Mouse (Mus musculus) telencephalon, adult 2 months (tissue): ENCODE results near the gene Efl1.
"Not testable (repeated sequence)": the region's sequence is repeated elsewhere in the genome, so short reads cannot be mapped to it uniquely, and the experiment has no call there.

Experiments used
- DNase-seq: peaks from one replicate; pipeline ENCODE4 v3.0.0-alpha.2; 2011; ENCODE audit warnings: low read depth, low spot score

The Efl1 gene

DNA sequence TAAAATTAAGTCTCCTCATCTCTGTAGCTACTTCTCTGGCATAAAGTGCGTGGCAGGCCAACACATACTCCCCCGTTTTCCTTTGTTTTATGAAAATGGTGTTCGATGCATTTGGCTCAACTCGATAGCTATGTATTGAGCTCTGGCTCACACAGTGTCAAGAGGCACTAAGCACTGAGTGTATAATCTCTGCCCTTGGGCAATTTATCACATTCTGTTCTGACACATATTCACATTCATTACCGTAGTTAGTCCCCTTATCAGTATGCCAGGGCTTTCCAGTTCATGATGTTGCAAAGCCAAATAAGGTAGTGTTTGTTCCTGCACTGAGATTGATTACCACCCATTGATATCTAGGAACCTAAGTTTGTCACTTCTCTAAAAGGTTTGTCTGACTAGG, 71.3 kb downstream of the Efl1 start:
- no peak for DNase-seq

DNA sequence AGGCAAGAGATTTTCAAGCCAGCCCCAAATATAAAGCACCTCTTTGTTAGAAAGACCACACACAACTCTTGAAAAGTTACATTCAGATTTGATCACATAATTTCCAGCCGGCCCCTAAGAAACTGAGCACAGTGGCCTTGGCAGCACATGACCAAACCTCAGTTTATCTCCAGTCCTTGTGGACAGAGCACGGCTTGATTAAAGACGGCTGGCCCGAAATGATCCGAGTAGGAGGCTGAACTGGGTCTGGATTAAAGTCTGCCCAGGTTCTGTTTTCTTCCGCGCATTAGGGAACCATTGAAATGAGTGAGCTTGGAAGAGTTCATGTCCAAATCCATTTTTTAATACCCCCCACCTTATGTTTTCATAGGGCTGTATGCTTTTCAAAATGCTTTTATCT, 72.1 kb downstream of the Efl1 start:
- DNase-seq: no peak

DNA sequence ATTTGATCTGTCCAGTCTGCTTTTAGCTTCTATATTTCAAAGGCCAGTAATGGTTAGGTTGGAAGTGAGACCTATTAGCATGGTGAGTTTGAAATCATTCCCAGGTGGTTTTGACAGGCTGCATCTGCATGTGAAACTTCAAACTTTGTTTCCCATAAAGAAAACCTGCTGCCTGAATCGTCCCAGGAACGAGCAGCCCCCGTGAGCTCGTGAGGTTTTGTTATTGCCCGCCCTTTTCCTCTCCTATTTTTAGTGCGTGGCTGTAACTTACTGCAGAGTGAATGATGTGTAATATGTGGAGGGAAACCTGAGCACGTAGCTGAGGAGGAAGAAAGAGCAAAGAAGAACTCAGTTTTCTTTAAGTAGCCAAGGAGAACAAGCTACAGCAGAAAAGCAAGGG, 72.5 kb downstream of the Efl1 start:
- DNase-seq: no peak

DNA sequence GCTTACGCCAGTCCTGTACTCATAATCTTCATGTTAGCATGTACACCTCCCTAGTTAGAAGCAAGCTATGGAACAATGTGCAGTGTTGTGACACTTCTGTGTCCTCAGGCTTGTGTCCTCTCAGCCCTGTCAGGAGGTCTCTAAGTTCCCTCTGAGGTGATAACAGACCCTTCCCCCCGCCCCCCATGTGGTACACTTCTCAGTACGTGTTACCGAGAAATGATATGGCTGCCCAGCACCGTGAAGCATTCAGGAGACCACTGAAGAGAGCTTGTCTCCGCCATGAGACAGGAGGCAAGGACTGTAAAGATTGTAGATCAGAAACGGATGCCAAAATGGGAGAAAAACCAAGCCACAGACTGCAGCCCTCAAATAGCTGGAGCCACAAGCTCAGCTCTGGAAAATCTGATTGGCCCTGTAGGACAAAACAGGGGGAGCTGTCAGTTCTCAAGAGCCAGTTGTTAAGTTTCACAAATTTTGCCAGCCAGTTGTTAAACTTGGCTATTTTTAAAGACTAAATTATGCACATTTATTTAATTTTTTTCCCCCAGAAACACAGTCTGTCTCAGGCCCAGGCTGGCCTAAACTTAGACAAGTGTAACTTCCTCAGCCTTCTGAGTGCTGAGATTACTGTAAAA, 74.2 kb downstream of the Efl1 start:
- DNase-seq: peak; percentile 47

DNA sequence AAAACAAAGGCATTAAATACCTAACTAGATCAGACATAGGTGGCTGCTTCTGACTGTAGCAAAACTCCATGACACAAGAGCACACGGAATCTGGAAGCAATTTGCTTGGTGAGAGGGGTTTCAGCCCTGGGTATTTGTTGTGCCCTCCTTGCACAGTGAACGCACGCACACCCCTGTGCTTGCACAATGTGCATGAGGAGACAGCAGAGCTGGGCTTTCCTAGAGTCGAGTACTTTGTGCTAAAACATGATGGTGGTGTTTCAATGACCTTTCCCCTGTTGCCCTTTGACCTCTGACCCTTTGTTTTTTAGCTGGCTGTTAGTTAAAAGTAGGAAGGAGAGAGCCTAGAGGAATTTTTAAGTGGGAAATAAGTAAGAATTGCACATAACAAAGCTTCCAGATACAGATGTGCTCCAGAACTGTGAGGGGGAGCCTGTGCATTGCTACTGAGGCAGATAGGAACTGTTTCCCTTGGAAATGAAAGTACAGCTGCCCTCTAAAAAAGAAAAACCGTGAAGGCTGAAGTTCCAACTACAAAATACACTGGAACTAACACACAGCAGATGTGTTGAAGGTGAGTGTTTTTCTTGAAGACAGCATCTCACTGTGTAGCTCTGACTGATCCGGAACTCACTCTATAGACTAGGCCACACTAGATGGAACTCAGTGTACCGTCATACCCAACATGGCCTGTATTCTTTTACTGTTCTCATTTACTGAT, 74.9 kb downstream of the Efl1 start:
- no peak for DNase-seq

DNA sequence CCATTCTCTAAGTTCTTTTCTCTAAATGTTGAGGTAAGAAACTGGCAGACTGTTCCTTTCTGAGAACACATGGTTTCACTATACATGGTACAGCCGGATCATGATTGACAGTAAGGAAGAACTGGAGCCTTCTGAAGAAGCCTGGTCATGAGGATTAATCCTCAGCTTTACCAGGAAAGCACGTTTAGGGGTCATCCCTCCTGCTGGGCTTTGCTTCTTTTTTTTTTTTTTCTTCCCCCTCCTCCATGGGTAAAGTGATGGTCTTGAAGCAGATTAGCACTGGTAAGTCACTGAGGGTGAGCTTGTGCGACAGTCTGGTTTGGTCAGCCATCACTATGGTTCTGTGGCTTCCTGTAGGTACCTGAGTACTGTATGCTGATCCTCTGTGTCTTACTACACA, 76.1 kb downstream of the Efl1 start:
- no peak for DNase-seq

DNA sequence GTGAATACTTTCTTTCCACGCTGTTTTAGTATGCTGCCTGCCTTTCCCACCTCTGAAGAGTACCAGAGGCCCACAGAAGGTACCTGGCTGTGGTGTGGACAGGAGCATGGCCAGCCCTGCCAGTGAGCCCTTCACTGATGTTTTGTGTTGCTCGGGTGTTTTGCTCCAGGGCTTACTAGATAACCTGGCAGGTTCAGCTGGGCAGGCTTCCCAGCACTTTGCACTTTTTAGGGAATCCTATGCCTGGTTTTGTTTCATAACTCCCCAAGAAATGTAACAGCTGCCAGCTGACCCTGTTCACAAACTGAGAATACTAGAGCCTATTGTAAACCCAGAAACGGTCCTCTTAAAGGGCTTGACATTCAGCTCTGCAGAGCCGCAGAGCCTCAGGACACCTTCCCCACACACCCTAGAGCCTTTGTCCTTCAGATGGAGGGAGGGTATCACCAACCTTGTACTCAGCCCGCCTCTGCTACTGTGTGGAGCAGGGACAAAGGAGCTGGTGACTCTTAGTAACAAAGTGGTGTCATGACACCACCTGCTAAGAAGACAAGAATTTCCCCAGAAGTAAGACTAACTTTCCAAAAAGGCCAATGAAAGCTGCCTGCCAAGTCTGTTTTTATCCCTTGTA, 76.7 kb downstream of the Efl1 start:
- no peak for DNase-seq

DNA sequence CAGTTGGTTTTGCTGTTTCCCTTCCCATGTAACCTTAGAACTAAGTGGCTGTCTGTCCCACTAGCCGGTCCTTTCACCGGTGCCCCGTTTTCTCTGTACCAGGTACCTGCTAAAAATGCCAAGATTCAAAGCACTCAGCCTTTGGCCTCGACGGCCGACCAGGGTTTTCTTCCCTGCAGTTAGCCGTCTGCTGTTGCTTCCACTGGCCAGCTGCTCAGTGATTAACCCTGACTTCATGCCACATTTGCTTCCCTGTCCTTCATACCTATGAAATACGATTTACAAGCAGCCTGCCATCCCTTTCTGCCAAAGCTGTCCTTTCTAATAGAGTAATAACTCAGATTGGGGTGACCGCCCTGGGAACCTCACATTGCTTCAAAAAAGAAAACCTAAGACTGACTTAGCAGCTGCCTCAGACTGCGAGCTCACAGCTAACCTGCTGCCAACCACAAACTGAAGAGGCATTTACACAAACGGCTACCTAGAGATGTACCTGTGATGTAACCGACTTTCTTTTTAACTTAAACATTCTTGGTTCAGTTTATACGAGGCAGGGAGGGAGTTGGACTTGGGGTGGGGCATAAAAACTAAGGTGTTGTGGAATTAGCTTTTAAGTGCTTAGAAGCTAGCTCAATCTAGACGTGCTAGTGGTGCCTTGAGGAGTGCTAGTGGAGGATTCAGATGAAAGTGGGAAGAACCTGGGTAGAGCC, 77.5 kb downstream of the Efl1 start:
- no peak for DNase-seq

DNA sequence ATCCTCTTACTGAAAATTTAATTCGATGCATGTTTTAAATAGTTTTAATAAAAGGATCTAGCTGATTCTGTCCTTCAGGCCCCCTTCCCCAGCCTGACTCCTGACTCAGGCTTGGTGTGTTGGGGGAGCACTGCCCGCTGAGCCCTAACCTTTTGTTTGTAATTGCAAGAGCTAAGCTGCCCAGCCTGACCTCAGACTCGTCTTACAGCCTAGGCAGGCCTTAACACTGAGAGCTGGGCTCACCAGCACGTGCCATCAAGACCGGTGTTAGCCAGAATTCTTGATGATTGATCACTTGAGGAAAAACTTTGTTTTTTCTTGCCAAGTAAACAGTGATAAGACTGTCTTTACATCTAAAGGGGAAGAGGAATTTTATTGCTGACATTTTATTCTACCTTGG, 78.7 kb downstream of the Efl1 start:
- no peak for DNase-seq

DNA sequence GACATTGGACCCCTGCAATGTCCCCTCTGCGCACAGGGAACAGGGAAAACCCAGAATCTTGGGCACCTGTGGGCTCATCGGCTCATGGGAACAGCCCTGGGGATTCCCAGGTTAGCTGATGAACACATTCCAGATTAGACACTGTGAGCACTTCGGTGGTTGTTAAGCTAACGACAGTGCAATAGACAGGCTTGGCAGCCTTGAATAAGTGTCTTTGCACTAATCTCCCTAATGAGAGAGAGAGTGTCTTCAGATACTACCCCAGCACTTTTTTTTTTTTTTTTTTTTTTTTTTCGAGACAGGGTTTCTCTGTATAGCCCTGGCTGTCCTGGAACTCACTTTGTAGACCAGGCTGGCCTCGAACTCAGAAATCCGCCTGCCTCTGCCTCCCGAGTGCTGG, 80.6 kb downstream of the Efl1 start:
- DNase-seq: not testable (repeated sequence)

DNA sequence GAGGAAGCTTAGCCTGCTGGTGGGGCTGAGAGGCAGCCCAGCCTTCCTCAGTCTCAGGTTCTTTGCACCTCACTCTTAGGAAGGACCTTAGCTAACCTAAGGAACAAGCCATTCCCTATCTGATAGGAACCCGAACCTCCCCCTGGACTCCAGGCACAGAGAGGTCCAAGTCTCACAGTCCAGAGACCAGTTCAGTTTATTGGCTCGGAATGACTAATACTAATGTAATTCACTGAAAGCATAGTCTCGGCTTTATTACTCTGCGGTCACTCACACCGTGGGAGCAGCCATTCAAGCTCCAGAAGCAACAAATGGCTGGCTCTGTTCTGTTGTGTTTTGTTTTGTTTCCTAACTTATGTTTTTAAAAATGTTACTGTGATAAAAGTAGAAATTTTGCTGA, 84.7 kb downstream of the Efl1 start:
- DNase-seq: no peak

DNA sequence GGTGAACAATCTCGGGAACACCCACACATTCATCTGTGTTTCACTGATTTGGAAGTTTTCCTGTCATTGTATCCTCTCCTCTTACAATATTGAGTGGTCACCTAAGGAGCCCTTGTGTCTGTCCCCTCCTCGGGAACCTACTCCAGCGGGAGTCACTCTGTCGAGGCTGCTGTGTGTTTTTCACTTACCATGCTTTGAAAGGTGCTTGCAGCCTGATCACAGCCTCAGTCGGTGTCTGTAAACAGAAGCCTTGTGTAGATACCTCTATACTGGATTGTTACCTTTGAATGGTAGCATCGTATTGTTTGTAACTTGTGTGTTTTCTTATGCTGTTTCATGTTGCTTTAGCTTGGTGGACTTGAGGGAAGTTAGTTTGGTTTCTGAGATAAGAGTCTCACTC, 85.6 kb downstream of the Efl1 start:
- DNase-seq: no peak

DNA sequence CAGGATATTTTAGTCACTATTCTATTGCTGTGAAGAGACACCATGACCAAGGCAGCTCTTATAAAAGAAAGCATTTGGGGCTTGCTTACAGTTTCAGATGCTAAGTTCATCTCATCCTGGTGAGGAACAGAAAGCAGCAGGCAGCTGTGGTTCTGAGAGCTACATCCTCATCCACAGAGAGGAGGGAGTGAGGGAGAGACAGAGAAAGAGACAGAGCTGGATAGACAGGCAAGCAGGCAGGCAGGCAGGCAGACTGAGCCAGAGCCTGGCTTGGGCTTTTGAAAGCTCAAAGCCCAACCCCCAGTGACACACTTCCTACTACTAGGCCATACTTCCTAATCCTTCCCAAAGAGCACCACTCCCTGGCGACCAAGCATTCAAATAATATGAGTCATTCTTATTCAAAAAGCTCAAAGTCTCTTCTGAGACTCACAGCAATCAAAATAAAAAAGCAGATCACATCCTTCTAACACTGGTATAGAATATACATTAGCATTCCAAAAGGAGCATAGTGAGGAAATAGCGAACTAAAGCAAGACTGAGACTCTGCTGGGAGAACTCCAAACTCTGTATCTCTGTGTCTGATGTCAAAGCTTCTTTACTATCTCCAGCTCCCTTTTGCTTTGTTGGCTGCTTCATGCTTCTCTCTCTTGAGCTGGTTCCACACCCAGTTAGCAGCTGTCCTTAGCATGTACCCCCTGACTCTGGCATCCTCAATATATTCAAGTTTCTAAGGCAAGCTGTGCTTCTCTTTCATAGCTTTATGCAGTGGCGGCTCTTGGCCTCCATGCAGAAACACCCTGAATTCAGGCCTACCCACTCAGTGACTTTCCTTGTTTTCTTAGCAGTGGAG, 86.6 kb downstream of the Efl1 start:
- peak; percentile 50 for DNase-seq

DNA sequence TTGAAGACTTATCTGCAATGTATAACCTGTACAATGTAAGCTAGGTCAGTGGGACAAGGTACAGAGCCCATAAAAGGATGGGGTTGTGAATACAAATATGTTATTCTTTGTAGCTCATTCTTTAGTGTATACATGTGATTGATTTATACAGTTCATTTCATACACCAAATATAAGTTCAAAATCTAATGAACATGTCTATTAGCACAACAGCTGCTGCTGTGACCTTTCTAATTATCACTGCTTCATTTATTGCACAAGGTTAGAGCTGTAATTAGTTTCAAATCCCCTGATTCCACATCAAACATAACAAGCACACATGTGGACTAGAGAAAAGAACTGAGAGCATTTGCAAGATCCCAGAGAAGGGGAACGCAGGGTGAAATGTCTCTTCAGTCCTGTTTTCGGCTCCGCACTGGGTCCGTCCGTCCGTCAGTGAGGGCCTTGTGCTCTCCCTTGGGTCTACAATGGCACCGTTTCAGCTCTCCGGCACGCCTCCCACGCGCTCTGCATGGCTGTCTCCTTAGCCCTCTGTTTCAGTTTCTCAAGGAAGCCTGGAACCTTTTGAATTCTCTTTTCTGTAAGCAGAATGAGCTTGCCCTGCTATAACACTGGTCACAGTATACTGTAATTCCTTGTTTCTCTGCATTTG, 94.8 kb downstream of the Efl1 start:
- DNase-seq: no peak

DNA sequence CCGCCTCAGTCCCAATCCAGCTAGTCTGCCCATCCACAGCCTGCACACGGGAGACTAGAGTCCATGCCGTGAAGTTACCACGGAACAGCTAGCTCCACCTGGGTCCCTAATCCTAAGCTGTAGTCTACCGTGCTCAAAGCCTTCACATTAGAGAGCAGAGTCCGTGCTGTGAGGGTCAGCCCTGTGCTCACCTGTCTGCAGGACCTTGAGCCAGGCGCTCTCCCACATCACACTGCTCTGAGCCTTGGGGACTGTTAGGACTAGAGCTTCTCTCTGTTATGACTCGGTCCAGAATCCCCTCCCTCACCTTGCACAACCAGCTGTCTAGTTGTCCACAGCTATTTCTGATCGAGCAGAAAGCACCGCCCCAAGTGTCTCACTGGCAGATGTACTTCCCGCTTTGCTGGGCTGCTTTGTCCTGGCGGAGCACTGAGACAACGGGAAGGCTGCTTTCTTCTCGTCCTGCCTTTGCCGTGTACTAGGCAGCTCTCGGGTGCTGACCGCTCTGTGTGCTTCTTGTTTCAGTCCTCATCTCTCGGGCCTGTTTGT, 95.8 kb downstream of the Efl1 start:
- DNase-seq: no peak

DNA sequence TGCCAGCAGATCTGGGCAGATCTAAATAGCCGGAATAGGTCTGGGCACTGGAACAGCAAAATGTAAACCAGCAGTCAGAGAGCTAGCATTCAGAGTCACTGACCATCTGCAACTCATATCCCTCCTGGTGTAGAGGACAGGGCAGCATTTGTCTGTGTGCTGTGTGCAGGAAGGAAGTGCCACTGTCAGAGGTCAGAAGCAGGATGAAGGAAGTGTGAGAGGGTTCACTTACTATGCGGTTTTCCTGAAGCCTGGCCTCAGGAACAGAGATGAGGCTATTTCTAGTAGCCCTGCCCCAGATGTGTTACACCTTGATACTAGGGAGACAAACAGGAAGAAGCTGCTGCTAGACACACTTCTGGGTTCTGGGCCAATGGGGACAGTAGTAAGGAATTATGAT, 100.4 kb downstream of the Efl1 start:
- DNase-seq: no peak

DNA sequence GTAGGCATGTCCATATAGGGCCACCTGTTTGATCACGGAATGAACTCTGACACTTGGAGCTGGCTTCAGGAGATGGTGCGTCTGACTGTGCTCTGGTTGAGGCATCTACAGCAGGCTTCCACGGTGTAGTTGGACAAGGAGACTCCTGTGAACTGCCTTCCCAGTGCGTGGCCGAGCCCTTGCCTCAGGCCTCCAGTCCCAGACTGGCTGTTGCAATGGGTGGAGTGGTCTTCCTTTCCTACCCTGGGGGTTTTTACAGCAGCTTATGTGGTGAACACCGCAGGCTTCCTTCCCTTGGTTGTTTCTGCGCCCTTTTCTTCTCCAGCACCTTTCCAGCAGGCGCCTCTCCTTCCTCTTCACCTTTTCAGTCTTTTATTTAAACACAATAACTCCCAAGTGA, 100.8 kb downstream of the Efl1 start:
- no peak for DNase-seq

DNA sequence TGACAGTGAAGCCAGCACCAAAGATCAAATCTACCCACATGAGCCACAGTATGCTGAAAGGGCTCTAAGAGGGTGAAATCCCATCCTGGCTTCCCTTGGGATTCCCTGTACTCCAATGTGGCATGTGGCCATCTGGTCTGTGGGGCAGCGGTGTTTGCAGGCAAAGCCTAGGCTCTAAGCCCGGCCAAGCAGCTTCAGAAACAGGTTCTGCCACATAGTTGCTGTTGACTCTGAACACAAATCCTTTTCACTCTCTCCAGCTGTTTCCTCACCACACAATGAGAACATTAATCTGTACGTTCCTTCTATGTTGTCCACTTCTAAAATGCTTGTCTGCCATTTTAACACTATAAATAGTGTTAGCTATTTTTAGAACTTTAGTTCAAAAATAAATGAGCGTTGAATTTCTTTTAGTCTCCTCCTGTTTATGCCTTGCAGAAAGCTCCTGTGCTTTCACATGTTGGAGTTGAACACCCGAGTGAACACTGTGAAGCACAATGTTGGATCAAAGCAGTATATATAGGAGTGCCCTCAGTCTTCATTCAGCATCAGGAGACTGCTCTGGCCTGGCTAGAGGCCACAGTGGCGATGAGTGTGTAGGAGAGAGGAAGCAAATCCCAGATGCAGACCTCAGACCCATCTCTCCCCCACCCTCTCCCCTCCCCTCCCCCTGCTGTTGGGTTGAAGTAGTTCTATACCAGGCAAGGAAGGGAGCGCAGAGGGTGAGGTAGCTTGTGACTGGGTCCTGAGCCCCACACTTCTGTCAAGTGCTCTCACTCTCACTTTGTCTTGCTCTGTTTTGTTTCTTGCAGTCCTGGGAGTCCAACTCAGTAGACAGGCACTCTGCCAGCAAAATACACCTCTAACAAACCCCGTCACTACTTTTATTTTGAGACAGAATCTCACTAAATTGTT, 104.0 kb downstream of the Efl1 start:
- no peak for DNase-seq

DNA sequence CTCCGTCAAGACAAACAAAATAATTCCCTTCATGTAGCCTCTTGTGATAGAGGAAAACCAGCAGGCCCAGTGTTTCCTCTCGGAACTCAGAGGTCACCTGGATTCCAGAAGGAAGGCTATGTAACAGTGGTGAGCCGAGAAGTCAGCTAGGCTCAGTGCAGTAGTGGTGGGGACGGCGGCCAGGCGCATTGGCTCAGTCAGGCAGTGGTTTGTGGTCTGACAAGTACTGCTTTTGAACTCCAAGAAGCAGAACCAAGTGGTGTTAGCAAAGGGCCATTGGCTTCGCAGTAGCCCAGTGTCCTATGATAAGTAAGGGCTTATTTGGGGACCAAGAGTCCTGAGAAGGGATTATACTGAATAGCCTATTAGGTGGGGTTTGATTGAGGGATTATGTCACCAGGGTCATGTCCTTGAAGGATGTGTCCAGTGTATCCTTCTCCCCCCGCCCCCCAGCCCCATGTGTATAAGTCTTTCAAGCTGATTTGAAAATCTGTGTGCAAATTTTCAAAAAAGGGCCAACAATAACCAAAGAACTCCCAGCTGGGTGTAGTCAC, 107.3 kb downstream of the Efl1 start:
- DNase-seq: no peak
